Mouse (Mus musculus) intestine, embryonic 14.5 days (tissue): ENCODE measurements around the gene Usp49. TPM values are rescaled to one million over a fixed set of nuclear protein-coding genes. Genes with fewer than 3 reads are reported as not detected.

Experiments used
- ATAC-seq: fragments of 200-750 bp; cut with Nextera tagmentation; replicated peaks from 2 replicates; pipeline ENCODE4 v1.8.0; 2017; ENCODE audit warnings: low read depth, moderate number of reproducible peaks, moderate TSS enrichment, moderate library complexity; ENCODE audit not compliant: low FRiP score, low TSS enrichment
- DNase-seq: peaks from one replicate; pipeline ENCODE4 v3.0.0-alpha.2; 2018; ENCODE audit warnings: low spot score
- H3K27ac ChIP-seq: fragments of 300-500 bp; sonication (generic); 2 replicates; pipeline ENCODE4 v1.5.1; 2014; ENCODE audit warnings: low read depth, mild to moderate bottlenecking, control low read depth
- H3K27me3 ChIP-seq: fragments of 300-500 bp; sonication (generic); replicated peaks from 2 replicates; pipeline ENCODE4 v1.6.1; 2014; ENCODE audit warnings: low read length, control low read depth; ENCODE audit not compliant: control insufficient read depth, insufficient read depth
- H3K36me3 ChIP-seq: fragments of 300-500 bp; sonication (generic); 2 replicates; pipeline ENCODE4 v1.6.1; 2014; ENCODE audit warnings: low read length, control low read depth; ENCODE audit not compliant: control insufficient read depth, insufficient read depth
- H3K4me1 ChIP-seq: fragments of 300-500 bp; sonication (generic); replicated peaks from 2 replicates; pipeline ENCODE4 v1.6.1; 2014; ENCODE audit warnings: low read length, control low read depth, mixed read lengths; ENCODE audit not compliant: control insufficient read depth, insufficient read depth
- H3K4me2 ChIP-seq: fragments of 300-500 bp; sonication (generic); 2 replicates; pipeline ENCODE4 v1.6.1; 2014; ENCODE audit warnings: low read length
- H3K4me3 ChIP-seq: fragments of 300-500 bp; sonication (generic); 2 replicates; pipeline ENCODE4 v1.5.1; 2014; ENCODE audit warnings: low read depth, low read length, control low read depth, mixed read lengths
- H3K9ac ChIP-seq: fragments of 300-500 bp; sonication (generic); 2 replicates; pipeline ENCODE4 v1.6.1; 2014; ENCODE audit warnings: mild to moderate bottlenecking, low read length
- H3K9me3 ChIP-seq: fragments of 300-500 bp; sonication (generic); 2 replicates; pipeline ENCODE4 v1.6.1; 2016; ENCODE audit warnings: low read length, control low read depth; ENCODE audit not compliant: control insufficient read depth
- WGBS: fragments of 180-500 bp; shearing (Covaris S2); extraction: QIAGEN DNeasy Blood & Tissue Kit; methylation state at CpG from one replicate; pipeline ENCODE4 v1.1.7; 2014; 5-methylcytosine and 5-hydroxymethylcytosine counted together
- polyA plus RNA-seq: library from polyadenylated mRNA; unstranded; fragments of >200 nt; fragmentation: Nextera tagmentation; extraction: Ambion mirVana; gene quantifications from 2 replicates; pipeline ENCODE4 v1.2.1, GENCODE M21; 2014

The Usp49 gene
- polyA plus RNA-seq, 1 experiment from 2014 or later = 6.5 TPM

DNA sequence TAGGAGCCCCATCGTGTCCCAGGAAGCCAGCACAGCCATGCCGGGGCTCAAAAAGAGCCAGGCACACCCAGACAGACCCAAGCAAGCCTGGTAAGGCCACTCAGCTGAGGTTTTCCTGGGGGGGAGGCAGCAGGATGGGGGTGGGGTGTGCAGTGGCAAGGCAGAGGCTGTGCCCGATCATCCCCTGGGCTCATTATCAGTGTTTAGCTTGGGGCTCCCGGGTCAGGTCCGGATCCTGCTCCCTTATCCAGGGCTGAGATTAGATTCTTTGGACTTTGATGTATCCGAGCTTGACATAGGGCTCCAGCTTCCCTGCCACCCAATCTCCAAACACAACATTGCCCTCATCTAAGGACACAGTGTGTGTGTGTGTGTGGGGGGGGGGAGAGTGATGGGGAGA lies 81.4 kb downstream of the Usp49 start:
- no peak overlapping the region for H3K4me3 ChIP-seq

DNA sequence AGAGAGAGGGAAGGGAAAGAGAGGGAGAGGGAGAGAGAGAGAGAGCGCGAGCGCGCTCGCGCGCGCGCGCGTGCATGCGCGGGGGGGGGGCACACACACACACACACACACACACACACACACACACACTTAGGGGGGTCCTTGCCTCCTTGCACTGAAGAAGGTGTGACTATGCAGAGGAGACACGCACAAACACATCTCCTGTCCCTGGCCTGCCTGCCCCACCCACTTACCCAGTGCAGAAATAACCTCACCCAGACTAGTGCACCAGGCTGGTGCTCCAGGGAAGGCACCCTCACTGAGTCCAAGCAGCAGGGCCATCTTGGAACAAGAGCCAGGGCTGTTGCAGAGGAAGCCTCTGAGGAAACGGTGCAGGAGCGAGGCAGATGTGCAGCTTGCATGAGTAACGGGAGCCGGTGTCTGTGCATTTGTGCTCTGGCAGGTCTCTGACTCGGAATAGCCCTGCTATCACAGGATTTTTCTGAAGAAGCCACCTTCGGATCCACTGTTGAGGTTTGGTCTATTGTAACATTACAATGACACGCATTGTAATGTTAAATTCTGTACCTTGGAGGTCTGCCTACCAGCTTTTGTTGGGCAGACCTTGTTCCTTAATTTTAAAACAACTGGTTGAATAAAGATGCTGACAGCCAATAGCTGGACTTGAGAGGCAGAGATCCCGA lies 82.5 kb downstream of the Usp49 start:
- WGBS = 55% methylated on average over 21 of the region's 22 CpGs
- Histone ChIP-seq H3K27me3 (no peaks in the 10 kb centered on the region), H3K27ac (no peak overlapping the region), H3K36me3 (no peaks in the 10 kb centered on the region), H3K4me3 (no peak overlapping the region), H3K4me2 (no peak overlapping the region), H3K4me1 (no peaks in the 10 kb centered on the region), H3K9ac (no peak overlapping the region), H3K9me3 (no peaks in the 10 kb centered on the region)
- DNase-seq (no peak), ATAC-seq (no peak)

More for the DNA sequence above, 81.4 kb downstream of the Usp49 start:
- ATAC-seq = no peak
- 52% methylated on average over 6 of the region's 6 CpGs for WGBS
- Histone ChIP-seq H3K27ac (no peak overlapping the region), H3K9me3 (no peaks in the 10 kb centered on the region), H3K27me3 (no peaks in the 10 kb centered on the region), H3K4me2 (no peak overlapping the region), H3K4me1 (no peaks in the 10 kb centered on the region), H3K9ac (no peak overlapping the region), H3K36me3 (no peaks in the 10 kb centered on the region)
- DNase-seq = no peak

DNA sequence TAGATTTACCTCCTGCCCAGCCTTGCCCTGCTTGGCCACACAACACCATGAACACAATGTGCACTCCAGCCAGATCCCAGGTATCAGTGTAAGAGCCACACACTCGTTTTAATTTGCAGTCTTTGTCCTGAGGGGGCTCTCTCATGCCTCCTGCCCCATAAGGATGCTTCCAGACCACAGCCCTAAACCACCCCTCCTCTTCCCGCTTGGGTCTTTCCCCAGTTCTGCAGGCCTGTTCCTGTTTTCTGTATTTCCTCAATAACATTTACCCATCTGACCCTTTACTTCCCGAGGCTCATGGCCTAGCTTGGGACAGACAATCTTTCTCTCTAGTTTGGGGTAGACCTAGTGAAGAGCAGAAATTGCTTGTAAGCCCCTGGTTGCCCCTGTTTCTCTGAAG lies 84.5 kb downstream of the Usp49 start:
- Histone ChIP-seq H3K27ac (no peak overlapping the region), H3K27me3 (no peaks in the 10 kb centered on the region), H3K9ac (no peak overlapping the region), H3K4me2 (no peak overlapping the region), H3K4me3 (no peak overlapping the region), H3K4me1 (no peaks in the 10 kb centered on the region), H3K9me3 (no peaks in the 10 kb centered on the region), H3K36me3 (no peaks in the 10 kb centered on the region)
- ATAC-seq (no peak), DNase-seq (no peak)
- 63% methylated on average over 3 of the region's 3 CpGs for WGBS

DNA sequence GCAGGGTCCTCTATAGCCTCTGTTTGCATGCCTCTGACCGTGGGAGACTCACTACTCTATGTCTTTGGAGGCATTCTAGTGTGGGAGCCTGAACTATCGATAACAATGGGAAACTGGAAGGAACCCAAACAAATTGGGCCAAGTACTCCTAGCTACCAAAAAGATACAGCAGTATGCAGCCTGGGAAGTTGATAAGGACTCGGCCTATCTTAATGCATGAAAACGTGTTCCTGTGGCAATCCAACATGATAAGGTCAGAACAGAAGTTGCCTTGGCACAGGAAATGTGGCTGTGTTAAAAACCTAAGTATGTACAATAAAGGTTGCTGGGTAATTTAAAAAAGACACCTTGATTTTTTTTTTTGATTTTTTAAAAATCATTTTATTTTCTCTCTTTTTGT lies 90.7 kb downstream of the Usp49 start:
- ATAC-seq = no peak
- DNase-seq = no peak
- Histone ChIP-seq H3K27ac (no peak overlapping the region), H3K4me3 (no peak overlapping the region), H3K9me3 (no peaks in the 10 kb centered on the region), H3K4me1 (no peaks in the 10 kb centered on the region), H3K36me3 (no peaks in the 10 kb centered on the region), H3K27me3 (no peaks in the 10 kb centered on the region), H3K4me2 (no peak overlapping the region), H3K9ac (no peak overlapping the region)
- WGBS = 79% methylated on average over 4 of the region's 4 CpGs

DNA sequence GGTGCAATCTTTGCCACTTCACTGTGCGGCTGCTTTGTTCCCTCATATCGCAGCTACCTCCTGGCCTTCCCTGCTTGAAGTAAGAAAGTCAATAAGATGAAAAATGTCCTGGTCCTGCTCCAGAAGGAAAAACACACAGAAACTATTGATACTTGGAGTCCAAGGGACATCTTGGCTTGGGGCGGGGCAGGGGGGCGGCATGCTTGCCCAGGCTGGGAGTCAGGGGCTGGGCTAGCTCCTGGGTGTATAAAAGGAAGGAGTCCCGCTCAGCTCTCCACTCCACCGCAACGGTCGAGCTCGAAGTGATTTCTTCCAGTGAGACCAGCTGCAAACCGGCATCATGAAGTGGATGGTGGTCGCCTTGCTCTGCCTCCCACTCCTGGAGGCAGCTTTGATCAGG lies 96.1 kb downstream of the Usp49 start, which contains the start of gene Pgc:
TSS of gene Pgc (plus strand) at position 277 of the 400 bp plus-strand sequence.
- 69% methylated on average over 11 of the region's 11 CpGs for WGBS
- ATAC-seq = no peak
- Histone ChIP-seq H3K27ac (no peak within 1 kb of the TSS), H3K4me2 (no peak within 1 kb of the TSS), H3K4me1 (no peaks in the 10 kb centered on the region), H3K9ac (no peak within 1 kb of the TSS), H3K9me3 (no peaks in the 10 kb centered on the region), H3K4me3 (no peak within 1 kb of the TSS), H3K36me3 (no peaks in the 10 kb centered on the region), H3K27me3 (no peaks in the 10 kb centered on the region)
- no peak for DNase-seq

DNA sequence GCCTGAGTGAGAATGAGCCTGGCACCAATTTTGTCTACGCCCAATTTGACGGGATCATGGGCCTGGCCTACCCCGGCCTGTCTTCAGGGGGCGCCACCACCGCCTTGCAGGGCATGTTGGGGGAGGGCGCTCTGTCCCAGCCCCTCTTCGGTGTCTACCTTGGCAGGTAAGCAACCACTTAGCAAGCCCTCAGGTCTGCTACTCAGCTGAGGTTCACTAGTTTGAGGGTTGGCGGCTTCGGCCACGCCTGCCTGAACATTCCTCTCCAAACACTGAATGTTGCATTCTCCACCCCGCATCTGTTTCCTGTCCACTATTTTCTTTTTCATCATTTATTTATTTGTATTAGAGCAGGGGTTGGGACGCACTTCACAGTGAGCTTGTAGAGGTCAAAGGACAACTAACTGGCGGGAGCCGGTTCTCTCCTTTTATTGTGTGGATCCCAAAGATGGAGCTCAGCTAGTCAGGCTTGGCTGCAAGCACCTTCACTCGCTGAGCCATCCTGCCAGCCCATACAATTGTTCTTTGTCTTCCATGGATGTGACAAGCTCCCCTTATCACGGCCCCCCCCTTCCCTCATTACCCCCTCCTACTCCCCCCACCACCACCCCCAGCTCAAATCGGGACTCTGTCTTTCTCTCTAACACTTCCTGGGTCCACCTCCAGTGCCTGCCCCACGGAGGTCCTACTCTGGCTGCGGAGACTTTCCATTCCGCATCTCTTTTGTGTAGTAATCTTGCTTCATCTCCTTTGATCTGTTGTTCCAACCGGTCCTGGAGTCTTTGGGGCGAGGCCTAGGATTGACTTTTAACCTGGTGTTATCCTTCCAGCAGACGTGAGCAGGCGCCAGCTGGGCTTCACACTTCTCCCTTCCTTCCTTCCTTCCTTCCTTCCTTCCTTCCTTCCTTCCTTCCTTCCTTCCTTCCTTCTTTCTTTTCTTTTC lies 100.4 kb downstream of the Usp49 start:
- ATAC-seq (no peak), DNase-seq (no peak)
- WGBS = 56% methylated on average over 24 of the region's 24 CpGs
- Histone ChIP-seq H3K4me3 (no peak overlapping the region), H3K4me1 (no peaks in the 10 kb centered on the region), H3K36me3 (no peaks in the 10 kb centered on the region), H3K4me2 (no peak overlapping the region), H3K27me3 (no peaks in the 10 kb centered on the region), H3K27ac (no peak overlapping the region), H3K9ac (no peak overlapping the region), H3K9me3 (no peaks in the 10 kb centered on the region)

DNA sequence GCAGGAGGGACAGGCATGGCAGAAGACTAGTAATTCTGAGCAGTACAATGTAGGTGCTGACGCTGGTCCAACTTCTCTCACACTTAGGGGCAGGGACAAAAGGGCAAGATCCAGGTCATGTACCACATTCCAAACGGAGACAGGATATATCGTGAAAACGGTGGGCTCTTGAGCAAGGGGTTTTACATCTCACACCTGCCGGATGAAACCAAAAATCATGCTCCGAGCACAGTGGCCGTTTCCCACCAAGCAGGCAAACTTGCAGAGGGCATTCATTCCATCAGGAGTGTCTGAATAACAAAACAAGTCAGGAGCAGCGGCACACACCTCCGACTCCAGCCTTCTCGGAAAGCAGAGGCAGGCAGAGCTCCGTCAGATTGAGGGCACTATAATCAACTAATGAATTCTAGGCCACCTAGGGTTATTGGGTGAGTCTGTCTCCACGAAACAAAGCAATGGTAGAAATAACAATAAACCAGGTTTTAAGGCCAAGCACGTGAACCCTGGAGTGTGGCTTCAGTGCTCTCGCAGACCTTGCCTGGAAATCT lies 105.1 kb downstream of the Usp49 start:
- 75% methylated on average over 14 of the region's 14 CpGs for WGBS
- Histone ChIP-seq H3K4me1 (peaks cover 6% of the 10 kb centered on the region; the same call in 1 of the 2 replicates), H3K9me3 (no peaks in the 10 kb centered on the region), H3K27me3 (no peaks in the 10 kb centered on the region), H3K4me2 (no peak overlapping the region), H3K9ac (no peak overlapping the region), H3K4me3 (no peak overlapping the region), H3K36me3 (no peaks in the 10 kb centered on the region), H3K27ac (no peak overlapping the region)
- DNase-seq (no peak), ATAC-seq (no peak)
